Mouse (Mus musculus): ENCODE data around the gene Psd.

Psd gene

GRCm38 (mm10) chr19:46310312-46310865, 16.6 kb downstream of the Psd start:
- in situ Hi-C loops (cut with MboI; ENCODE audit: low pct_unique_long_range_greater_than_20kb in 1 of 2, low sequenced_read_pairs in 2 of 2, unreplicated experiment in 1 of 2) = no loop called here

- in situ Hi-C loops (cut with MboI; ENCODE audit: low pct_unique_long_range_greater_than_20kb in 1 of 2, low sequenced_read_pairs in 2 of 2, unreplicated experiment in 1 of 2) = loop anchor here in 1 of 2 experiments (10.0 kb wide), 1 partner anchor 175 kb away; the partner anchor contains the start of gene Elovl3
Observed at GRCm38 (mm10) chr19:46309651-46310305, 17.2 kb downstream of the Psd start.

GRCm38 (mm10) chr19:46308706-46309435, 18.1 kb downstream of the Psd start:
- in situ Hi-C loops (cut with MboI; ENCODE audit: low pct_unique_long_range_greater_than_20kb in 1 of 2, low sequenced_read_pairs in 2 of 2, unreplicated experiment in 1 of 2) = loop anchor here in 1 of 2 experiments (10.0 kb wide), 1 partner anchor 174 kb away; the partner anchor contains the start of gene Elovl3

GRCm38 (mm10) chr19:46308303-46308702, 18.7 kb downstream of the Psd start:
- in situ Hi-C loops (cut with MboI; ENCODE audit: low pct_unique_long_range_greater_than_20kb in 1 of 2, low sequenced_read_pairs in 2 of 2, unreplicated experiment in 1 of 2) = loop anchor here in 1 of 2 experiments (10.0 kb wide), 1 partner anchor 174 kb away; the partner anchor contains the start of gene Elovl3

- in situ Hi-C loops (cut with MboI; ENCODE audit: low pct_unique_long_range_greater_than_20kb in 1 of 2, low sequenced_read_pairs in 2 of 2, unreplicated experiment in 1 of 2) = loop anchor here in 1 of 2 experiments (10.0 kb wide), 1 partner anchor 173 kb away; the partner anchor contains the start of gene Elovl3
Observed at GRCm38 (mm10) chr19:46307781-46308180, 19.2 kb downstream of the Psd start.

GRCm38 (mm10) chr19:46306751-46307289, 20.1 kb downstream of the Psd start:
- in situ Hi-C loops (cut with MboI; ENCODE audit: low pct_unique_long_range_greater_than_20kb in 1 of 2, low sequenced_read_pairs in 2 of 2, unreplicated experiment in 1 of 2) = loop anchor here in 1 of 2 experiments (10.0 kb wide), 1 partner anchor 172 kb away; the partner anchor contains the start of gene Elovl3

- in situ Hi-C loops (cut with MboI; ENCODE audit: low pct_unique_long_range_greater_than_20kb in 1 of 2, low sequenced_read_pairs in 2 of 2, unreplicated experiment in 1 of 2) = loop anchor here in 1 of 2 experiments (10.0 kb wide), 1 partner anchor 171 kb away; the partner anchor contains the start of gene Elovl3
Observed at GRCm38 (mm10) chr19:46306268-46306610, 20.7 kb downstream of the Psd start.

GRCm38 (mm10) chr19:46305432-46306267, 21.3 kb downstream of the Psd start:
- in situ Hi-C loops (cut with MboI; ENCODE audit: low pct_unique_long_range_greater_than_20kb in 1 of 2, low sequenced_read_pairs in 2 of 2, unreplicated experiment in 1 of 2) = loop anchor here in 1 of 2 experiments (10.0 kb wide), 1 partner anchor 171 kb away; the partner anchor contains the start of gene Elovl3

- in situ Hi-C loops (cut with MboI; ENCODE audit: low pct_unique_long_range_greater_than_20kb in 1 of 2, low sequenced_read_pairs in 2 of 2, unreplicated experiment in 1 of 2) = loop anchor here in 1 of 2 experiments (10.0 kb wide), 1 partner anchor 170 kb away; the partner anchor contains the start of gene Elovl3
Observed at GRCm38 (mm10) chr19:46304908-46305333, 22.0 kb downstream of the Psd start.

GRCm38 (mm10) chr19:46304216-46304841, 22.6 kb downstream of the Psd start, which contains the start of gene Nfkb2:
Nfkb2 (plus strand) TSS chr19:46304320.
- in situ Hi-C loops (cut with MboI; ENCODE audit: low pct_unique_long_range_greater_than_20kb in 1 of 2, low sequenced_read_pairs in 2 of 2, unreplicated experiment in 1 of 2) = loop anchor here in 1 of 2 experiments (10.0 kb wide), 1 partner anchor 170 kb away; the partner anchor contains the start of gene Elovl3

- in situ Hi-C loops (cut with MboI; ENCODE audit: low pct_unique_long_range_greater_than_20kb in 1 of 2, low sequenced_read_pairs in 2 of 2, unreplicated experiment in 1 of 2) = loop anchor here in 1 of 2 experiments (10.0 kb wide), 1 partner anchor 169 kb away; the partner anchor contains the start of gene Elovl3
Observed at GRCm38 (mm10) chr19:46303251-46304215, 23.4 kb downstream of the Psd start.

GRCm38 (mm10) chr19:46302551-46302950, 24.4 kb downstream of the Psd start:
- in situ Hi-C loops (cut with MboI; ENCODE audit: low pct_unique_long_range_greater_than_20kb in 1 of 2, low sequenced_read_pairs in 2 of 2, unreplicated experiment in 1 of 2) = loop anchor here in 1 of 2 experiments (10.0 kb wide), 1 partner anchor 168 kb away; the partner anchor contains the start of gene Elovl3

GRCm38 (mm10) chr19:46300294-46301045, 26.5 kb downstream of the Psd start:
- in situ Hi-C loops (cut with MboI; ENCODE audit: low pct_unique_long_range_greater_than_20kb in 1 of 2, low sequenced_read_pairs in 2 of 2, unreplicated experiment in 1 of 2) = loop anchor here in 1 of 2 experiments (10.0 kb wide), 1 partner anchor 166 kb away; the partner anchor contains the start of gene Elovl3

GRCm38 (mm10) chr19:46296938-46297337, 30.0 kb downstream of the Psd start:
- in situ Hi-C loops (cut with MboI; ENCODE audit: low pct_unique_long_range_greater_than_20kb in 1 of 2, low sequenced_read_pairs in 2 of 2, unreplicated experiment in 1 of 2) = no loop called here

GRCm38 (mm10) chr19:46290535-46291105, 36.3 kb downstream of the Psd start:
- in situ Hi-C loops (cut with MboI; ENCODE audit: low pct_unique_long_range_greater_than_20kb in 1 of 2, low sequenced_read_pairs in 2 of 2, unreplicated experiment in 1 of 2) = no loop called here

All from mouse embryonic stem cell (cell line).